Mouse (Mus musculus) layer of hippocampus, adult 2 months (tissue): ENCODE data around the gene Galnt6. TPM values are rescaled to one million over a fixed set of nuclear protein-coding genes. Genes with fewer than 3 reads are reported as not detected.

Experiments
- DNase-seq, 2 experiments: peaks; one replicate each; pipeline ENCODE4 v3.0.0; 2022; ENCODE audit warnings: low spot score in 2 of 2
- H3K27ac ChIP-seq: fragments of 200-600 bp; 2 replicates; pipeline ENCODE4 v1.8.1; 2022
- H3K4me3 ChIP-seq: fragments of 200-600 bp; 2 replicates; pipeline ENCODE4 v1.8.1; 2022; ENCODE audit warnings: mild to moderate bottlenecking
- CTCF ChIP-seq: fragments of 200-600 bp; conservative IDR thresholded peaks from 2 replicates; pipeline ENCODE4 v1.8.1; 2022; ENCODE audit warnings: antibody characterized with exemption, mild to moderate bottlenecking, moderate library complexity
- total RNA-seq, 2 experiments: library from RNA; stranded (reverse); gene quantifications; 2 replicates each; pipeline ENCODE4 v1.2.3; 2021

Gene Galnt6
- total RNA-seq, 2 experiments from 2014 or later = 5.6 to 7.0 TPM

GRCm38 (mm10) chr15:100705376-100705775 is 23.8 kb downstream of the Galnt6 start:
- TF ChIP-seq CTCF = no peak
- Histone ChIP-seq H3K4me3 (no peak overlapping the region), H3K27ac (no peak overlapping the region)
- DNase-seq = no peak

- Histone ChIP-seq H3K4me3 (no peak overlapping the region), H3K27ac (no peak overlapping the region)
- DNase-seq = no peak
- TF ChIP-seq CTCF = no peak
Measured at GRCm38 (mm10) chr15:100703913-100704312, 25.3 kb downstream of the Galnt6 start.

- DNase-seq = no peak
- no peak for TF ChIP-seq CTCF
- no peak overlapping the region; the same call in 1 of the 2 replicates for H3K27ac ChIP-seq
- H3K4me3 ChIP-seq = no peak overlapping the region
Measured at GRCm38 (mm10) chr15:100701856-100702255, 27.3 kb downstream of the Galnt6 start.

- H3K4me3 ChIP-seq = no peak overlapping the region
- TF ChIP-seq CTCF = no peak
- DNase-seq = peak; percentile 26 to 34
- peak overlapping the region; percentile 52 for H3K27ac ChIP-seq
Measured at GRCm38 (mm10) chr15:100701108-100701507, 28.1 kb downstream of the Galnt6 start.

GRCm38 (mm10) chr15:100700424-100700823 is 28.8 kb downstream of the Galnt6 start:
- no peak overlapping the region for H3K4me3 ChIP-seq
- no peak for DNase-seq
- H3K27ac ChIP-seq = peak overlapping the region; percentile 52
- TF ChIP-seq CTCF = no peak

GRCm38 (mm10) chr15:100699386-100699785 is 29.8 kb downstream of the Galnt6 start:
- DNase-seq = no peak
- Histone ChIP-seq H3K4me3 (no peak overlapping the region), H3K27ac (no peak overlapping the region)
- no peak for TF ChIP-seq CTCF

- no peak for TF ChIP-seq CTCF
- Histone ChIP-seq H3K4me3 (no peak overlapping the region), H3K27ac (no peak overlapping the region)
- no peak for DNase-seq
Measured at GRCm38 (mm10) chr15:100698078-100698477, 31.1 kb downstream of the Galnt6 start.

- DNase-seq = no peak
- Histone ChIP-seq H3K4me3 (no peak overlapping the region), H3K27ac (no peak overlapping the region)
- TF ChIP-seq CTCF = no peak
Measured at GRCm38 (mm10) chr15:100694406-100694805, 34.8 kb downstream of the Galnt6 start.

GRCm38 (mm10) chr15:100691990-100692389 is 37.2 kb downstream of the Galnt6 start:
- Histone ChIP-seq H3K27ac (no peak overlapping the region), H3K4me3 (no peak overlapping the region)
- no peak for DNase-seq
- no peak for TF ChIP-seq CTCF

- no peak within 1 kb of the TSS for H3K27ac ChIP-seq
- DNase-seq = no peak
- no peak within 1 kb of the TSS for H3K4me3 ChIP-seq
- TF ChIP-seq CTCF = no peak
Measured at GRCm38 (mm10) chr15:100687430-100687971, 41.7 kb downstream of the Galnt6 start, which contains the start of gene Cela1. Cela1 (minus strand) TSS chr15:100687921.

- Histone ChIP-seq H3K27ac (no peak overlapping the region), H3K4me3 (no peak overlapping the region)
- no peak for DNase-seq
- no peak for TF ChIP-seq CTCF
Measured at GRCm38 (mm10) chr15:100686989-100687388, 42.2 kb downstream of the Galnt6 start.

- Histone ChIP-seq H3K4me3 (no peak overlapping the region), H3K27ac (no peak overlapping the region)
- no peak for TF ChIP-seq CTCF
- no peak for DNase-seq
Measured at GRCm38 (mm10) chr15:100686434-100686833, 42.7 kb downstream of the Galnt6 start.

- no peak overlapping the region for H3K27ac ChIP-seq
- DNase-seq = no peak
- no peak overlapping the region for H3K4me3 ChIP-seq
- no peak for TF ChIP-seq CTCF
Measured at GRCm38 (mm10) chr15:100685849-100686248, 43.3 kb downstream of the Galnt6 start.

GRCm38 (mm10) chr15:100685255-100685654 is 43.9 kb downstream of the Galnt6 start:
- Histone ChIP-seq H3K27ac (no peak overlapping the region), H3K4me3 (no peak overlapping the region)
- DNase-seq = no peak
- TF ChIP-seq CTCF = no peak

GRCm38 (mm10) chr15:100684450-100684849 is 44.7 kb downstream of the Galnt6 start:
- DNase-seq = no peak
- no peak for TF ChIP-seq CTCF
- no peak overlapping the region for H3K4me3 ChIP-seq
- H3K27ac ChIP-seq = no peak overlapping the region
